Mouse (Mus musculus) spleen, adult 2 months (tissue): ENCODE data around the gene Ppp2r1a. TPM values are rescaled to one million over a fixed set of nuclear protein-coding genes. Genes with fewer than 3 reads are reported as not detected.

ENCODE experiments used
- DNase-seq, 2 experiments: peaks; one replicate each; pipeline versions ENCODE4 v3.0.0 to v3.0.0-alpha.2; 2012 to 2021; ENCODE audit warnings: low spot score in 2 of 2, low read depth in 1 of 2
- H3K27ac ChIP-seq: fragments of 200-500 bp; 2 replicates; pipeline ENCODE4 v1.5.1; 2012; ENCODE audit warnings: low read length, inconsistent platforms; ENCODE audit not compliant: insufficient read depth
- H3K27me3 ChIP-seq: fragments of 200-500 bp; 2 replicates; pipeline ENCODE4 v1.6.1; 2012; ENCODE audit warnings: mild to moderate bottlenecking, moderate library complexity, low read length, inconsistent platforms; ENCODE audit not compliant: control insufficient read depth, insufficient read depth
- H3K36me3 ChIP-seq: fragments of 200-500 bp; 2 replicates; pipeline ENCODE4 v1.6.1; 2012; ENCODE audit warnings: mild to moderate bottlenecking, low read length, inconsistent platforms; ENCODE audit not compliant: control insufficient read depth, insufficient read depth
- H3K4me1 ChIP-seq: fragments of 200-500 bp; 2 replicates; pipeline ENCODE4 v1.6.1; 2011; ENCODE audit warnings: inconsistent platforms; ENCODE audit not compliant: control insufficient read depth, insufficient read depth, insufficient read length
- H3K4me3 ChIP-seq: fragments of 200-500 bp; 2 replicates; pipeline ENCODE4 v1.5.1; 2011; ENCODE audit warnings: mild to moderate bottlenecking, inconsistent platforms; ENCODE audit not compliant: insufficient read depth, insufficient read length; ENCODE audit errors: extremely low read depth
- CTCF ChIP-seq: fragments of 200-500 bp; IDR thresholded peaks from 2 replicates; pipeline ENCODE4 v1.5.1; 2011; ENCODE audit warnings: mild to moderate bottlenecking, inconsistent platforms; ENCODE audit not compliant: insufficient read depth, insufficient read length, insufficient replicate concordance; ENCODE audit errors: extremely low read depth
- POLR2A ChIP-seq: fragments of 200-500 bp; IDR thresholded peaks from 2 replicates; pipeline ENCODE4 v1.6.1; 2011; ENCODE audit warnings: low read depth, low read length, inconsistent platforms
- WGBS: fragments of 180-500 bp; shearing (Covaris S2); methylation state at CpG from one replicate; pipeline ENCODE4 v1.1.7; 2018; 5-methylcytosine and 5-hydroxymethylcytosine counted together
- polyA plus RNA-seq: library from polyadenylated mRNA; depleted of rRNA; stranded (reverse); fragments of >200 nt; gene quantifications from 2 replicates; pipeline ENCODE4 v1.2.3, GENCODE M21; 2012; rRNA removed

Gene Ppp2r1a
- polyA plus RNA-seq, 1 experiment = 112 TPM

DNA sequence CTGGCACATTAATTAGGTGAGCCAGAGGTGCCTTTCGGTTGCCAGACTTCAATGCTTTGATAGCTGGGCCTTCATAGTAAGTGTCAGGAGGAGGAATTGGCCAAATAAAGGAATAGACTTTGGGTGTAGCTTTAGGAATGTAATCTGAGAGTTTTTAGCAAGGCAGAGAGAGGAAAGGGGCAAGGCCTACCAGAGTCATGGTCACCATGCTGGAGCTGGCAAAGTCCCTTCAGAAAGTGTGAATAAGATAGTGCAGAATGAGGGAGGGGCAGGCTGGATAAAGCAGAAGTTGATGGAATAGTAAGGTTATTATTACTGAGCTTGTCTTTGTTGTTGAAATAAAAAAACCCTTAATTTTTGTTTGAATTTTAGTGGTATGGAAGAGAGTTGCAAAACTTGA is 64.6 kb downstream of the Ppp2r1a start:
- TF ChIP-seq POLR2A (no peak), CTCF (no peak)
- Histone ChIP-seq H3K27me3 (no peaks in the 10 kb centered on the region), H3K36me3 (peaks cover 5% of the 10 kb centered on the region; the same call in 1 of the 2 replicates), H3K4me1 (peaks cover 2% of the 10 kb centered on the region; the same call in 1 of the 2 replicates), H3K4me3 (peak overlapping the region; percentile 71), H3K27ac (no peak overlapping the region)
- 40% methylated on average over 1 of the region's 1 CpGs for WGBS
- no peak for DNase-seq

Other genes with a start within 250 kb of the Ppp2r1a start
- not detected in 2 replicates for gene Vmn1r227, start 215.5 kb upstream of the Ppp2r1a start, polyA plus RNA-seq
- gene Vmn1r228, start 159.2 kb upstream of the Ppp2r1a start, polyA plus RNA-seq = not detected in 2 replicates
- not detected in 2 replicates for gene Vmn1r229, start 133.8 kb upstream of the Ppp2r1a start, polyA plus RNA-seq
- not detected in 2 replicates for gene Vmn1r230, start 104.9 kb upstream of the Ppp2r1a start, polyA plus RNA-seq
- not detected in 2 replicates for gene Vmn1r231, start 40.2 kb upstream of the Ppp2r1a start, polyA plus RNA-seq
- not detected in 2 replicates for gene Vmn1r232, start 25.6 kb upstream of the Ppp2r1a start, polyA plus RNA-seq
- not detected in 2 replicates for gene Vmn1r233, start 51.2 kb downstream of the Ppp2r1a start, polyA plus RNA-seq
- 1.1 and 1.5 TPM in 2 replicates for gene Zfp160, start 63.6 kb downstream of the Ppp2r1a start, polyA plus RNA-seq